Mouse (Mus musculus): ENCODE results near the gene Cstl1. TPM values are rescaled to one million over a fixed set of nuclear protein-coding genes. Genes with fewer than 3 reads are reported as not detected.

Gene Cstl1
- polyA plus RNA-seq (2014; fragmentation: Nextera tagmentation; extraction: Ambion mirVana), result not detected in 2 replicates

DNA sequence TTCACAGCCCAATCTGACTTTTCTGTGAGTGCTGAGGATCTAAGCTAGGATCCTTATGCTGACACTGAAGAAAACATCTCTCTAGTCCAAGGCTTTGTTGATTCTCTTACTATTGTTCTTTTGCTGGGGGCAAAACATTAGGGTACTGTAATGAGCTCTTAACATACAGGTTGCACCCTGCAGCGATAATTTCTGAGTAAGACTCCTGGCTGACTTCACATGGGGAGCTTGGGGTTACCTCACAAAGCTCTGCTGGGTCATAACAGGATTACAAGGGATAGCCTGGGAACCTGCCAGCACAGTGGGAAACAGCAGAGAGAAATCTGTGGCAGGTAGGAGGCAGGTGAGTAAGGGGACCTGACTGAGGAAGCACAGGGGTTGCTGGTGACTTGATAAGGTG is at the start of gene Cstl1:
Gene Cstl1, plus strand, starts transcription at position 301 of the 400 bp plus-strand sequence.
- DNase-seq (ENCODE audit: low spot score), result no peak
- H3K27me3 ChIP-seq (ENCODE audit: control insufficient read depth, insufficient read depth, low read length), result no peaks in the 10 kb centered on the region
- no peak within 1 kb of the TSS for H3K4me2 ChIP-seq (ENCODE audit: low read depth, low read length)
- H3K9ac ChIP-seq (replicated peaks; ENCODE audit: low read length), result no peak within 1 kb of the TSS
- H3K4me3 ChIP-seq (ENCODE audit: low read depth, low read length), result no peak within 1 kb of the TSS
- H3K36me3 ChIP-seq (replicated peaks; ENCODE audit: control insufficient read depth, insufficient read depth, low read depth, low read length), result no peaks in the 10 kb centered on the region
- H3K9me3 ChIP-seq (replicated peaks; ENCODE audit: control insufficient read depth, low read length), result no peaks in the 10 kb centered on the region
- H3K27ac ChIP-seq (replicated peaks; ENCODE audit: low read depth, low read length), result no peak within 1 kb of the TSS
- H3K4me1 ChIP-seq (ENCODE audit: control insufficient read depth, insufficient read depth, low read length), result no peaks in the 10 kb centered on the region
- 69% methylated on average over 1 of the region's 1 CpGs for whole genome bisulfite sequencing
- no peak for ATAC-seq (replicated peaks; ENCODE audit: insufficient number of reproducible peaks, low FRiP score, low TSS enrichment, low read depth)

DNA sequence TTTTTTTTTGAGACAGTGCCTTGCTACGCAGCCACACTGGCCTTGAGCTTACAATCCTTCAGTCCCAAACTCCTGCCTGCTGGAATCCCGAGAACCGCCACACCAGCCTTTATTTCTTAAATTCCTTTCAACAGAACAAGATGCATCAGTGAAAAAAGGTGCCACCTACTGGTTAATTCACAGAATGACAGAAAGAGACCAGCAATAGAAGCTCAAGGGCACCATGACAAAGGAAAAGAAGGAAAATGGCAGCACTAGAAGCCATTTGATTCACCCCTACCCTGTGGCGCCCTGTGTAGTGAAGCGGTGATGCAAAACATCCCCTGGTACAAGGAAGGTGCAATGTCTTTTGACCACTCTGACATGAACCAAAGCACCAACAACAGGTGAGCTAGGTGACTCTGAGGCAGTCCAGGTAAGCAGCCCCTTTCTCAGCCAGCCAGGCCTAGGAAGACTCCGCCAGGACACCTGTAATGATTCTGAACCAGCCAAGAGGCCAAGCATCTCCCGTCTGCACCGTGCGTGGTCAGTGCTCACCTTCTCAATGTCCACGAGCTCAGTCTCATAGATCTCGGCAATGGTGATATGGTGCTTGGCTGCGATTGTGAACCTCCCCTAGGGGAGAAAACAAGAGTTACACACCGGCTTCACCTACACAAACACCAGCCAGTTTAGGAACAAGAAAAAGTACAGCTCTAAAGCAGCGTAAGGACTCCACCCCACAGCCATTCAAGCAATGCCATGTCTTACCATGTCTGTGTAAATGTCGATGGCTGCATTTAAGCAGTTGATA is 43.6 kb upstream of the Cstl1 start:
- DNase-seq (ENCODE audit: low spot score), result peak; percentile 74

GRCm38 (mm10) chr2:148707202-148707530 is 43.0 kb upstream of the Cstl1 start:
- Histone ChIP-seq H3K9me3 (replicated peaks; ENCODE audit: control insufficient read depth, low read length) (no peaks in the 10 kb centered on the region), H3K4me3 (ENCODE audit: low read depth, low read length) (no peak overlapping the region), H3K27ac (replicated peaks; ENCODE audit: low read depth, low read length) (no peak overlapping the region), H3K4me2 (ENCODE audit: low read depth, low read length) (no peak overlapping the region), H3K9ac (replicated peaks; ENCODE audit: low read length) (no peak overlapping the region), H3K4me1 (ENCODE audit: control insufficient read depth, insufficient read depth, low read length) (no peaks in the 10 kb centered on the region), H3K27me3 (ENCODE audit: control insufficient read depth, insufficient read depth, low read length) (no peaks in the 10 kb centered on the region), H3K36me3 (replicated peaks; ENCODE audit: control insufficient read depth, insufficient read depth, low read depth, low read length) (no peaks in the 10 kb centered on the region; the same call in 1 of the 2 replicates)
- 78% methylated on average over 6 of the region's 6 CpGs for WGBS
- ATAC-seq (replicated peaks; ENCODE audit: insufficient number of reproducible peaks, low FRiP score, low TSS enrichment, low read depth), result no peak
- DNase-seq (ENCODE audit: low spot score), result no peak

More for the DNA sequence above, 43.6 kb upstream of the Cstl1 start:
- no peak overlapping the region for H3K9ac ChIP-seq (replicated peaks; ENCODE audit: low read length)
- H3K27ac ChIP-seq (replicated peaks; ENCODE audit: low read depth, low read length), result no peak overlapping the region
- H3K4me2 ChIP-seq (ENCODE audit: low read depth, low read length), result no peak overlapping the region
- H3K27me3 ChIP-seq (ENCODE audit: control insufficient read depth, insufficient read depth, low read length), result no peaks in the 10 kb centered on the region
- 78% methylated on average over 15 of the region's 15 CpGs for WGBS
- ATAC-seq (replicated peaks; ENCODE audit: insufficient number of reproducible peaks, low FRiP score, low TSS enrichment, low read depth), result peak; percentile 70; the same call in 1 of the 2 replicates
- H3K9me3 ChIP-seq (replicated peaks; ENCODE audit: control insufficient read depth, low read length), result no peaks in the 10 kb centered on the region
- H3K36me3 ChIP-seq (replicated peaks; ENCODE audit: control insufficient read depth, insufficient read depth, low read depth, low read length), result no peaks in the 10 kb centered on the region; the same call in 1 of the 2 replicates
- H3K4me1 ChIP-seq (ENCODE audit: control insufficient read depth, insufficient read depth, low read length), result no peaks in the 10 kb centered on the region
- H3K4me3 ChIP-seq (ENCODE audit: low read depth, low read length), result no peak overlapping the region

GRCm38 (mm10) chr2:148712326-148712725 is 37.8 kb upstream of the Cstl1 start:
- Histone ChIP-seq H3K27ac (replicated peaks; ENCODE audit: low read depth, low read length) (no peak overlapping the region), H3K4me2 (ENCODE audit: low read depth, low read length) (no peak overlapping the region), H3K4me3 (ENCODE audit: low read depth, low read length) (no peak overlapping the region), H3K9ac (replicated peaks; ENCODE audit: low read length) (no peak overlapping the region), H3K36me3 (replicated peaks; ENCODE audit: control insufficient read depth, insufficient read depth, low read depth, low read length) (no peaks in the 10 kb centered on the region; the same call in 1 of the 2 replicates), H3K9me3 (replicated peaks; ENCODE audit: control insufficient read depth, low read length) (no peaks in the 10 kb centered on the region), H3K4me1 (ENCODE audit: control insufficient read depth, insufficient read depth, low read length) (no peaks in the 10 kb centered on the region), H3K27me3 (ENCODE audit: control insufficient read depth, insufficient read depth, low read length) (no peaks in the 10 kb centered on the region)
- ATAC-seq (replicated peaks; ENCODE audit: insufficient number of reproducible peaks, low FRiP score, low TSS enrichment, low read depth), result no peak
- no peak for DNase-seq (ENCODE audit: low spot score)
- 82% methylated on average over 3 of the region's 3 CpGs for WGBS

GRCm38 (mm10) chr2:148717072-148717471 is 33.1 kb upstream of the Cstl1 start:
- Histone ChIP-seq H3K9ac (replicated peaks; ENCODE audit: low read length) (no peak overlapping the region), H3K27me3 (ENCODE audit: control insufficient read depth, insufficient read depth, low read length) (no peaks in the 10 kb centered on the region), H3K27ac (replicated peaks; ENCODE audit: low read depth, low read length) (no peak overlapping the region), H3K36me3 (replicated peaks; ENCODE audit: control insufficient read depth, insufficient read depth, low read depth, low read length) (no peaks in the 10 kb centered on the region), H3K4me2 (ENCODE audit: low read depth, low read length) (no peak overlapping the region), H3K4me3 (ENCODE audit: low read depth, low read length) (no peak overlapping the region), H3K9me3 (replicated peaks; ENCODE audit: control insufficient read depth, low read length) (no peaks in the 10 kb centered on the region), H3K4me1 (ENCODE audit: control insufficient read depth, insufficient read depth, low read length) (no peaks in the 10 kb centered on the region)
- DNase-seq (ENCODE audit: low spot score) (no peak), ATAC-seq (replicated peaks; ENCODE audit: insufficient number of reproducible peaks, low FRiP score, low TSS enrichment, low read depth) (no peak)
- 76% methylated on average over 2 of the region's 2 CpGs for WGBS

GRCm38 (mm10) chr2:148719271-148719995 is 30.7 kb upstream of the Cstl1 start:
- Histone ChIP-seq H3K9me3 (replicated peaks; ENCODE audit: control insufficient read depth, low read length) (no peaks in the 10 kb centered on the region), H3K4me3 (ENCODE audit: low read depth, low read length) (no peak overlapping the region), H3K9ac (replicated peaks; ENCODE audit: low read length) (no peak overlapping the region), H3K27ac (replicated peaks; ENCODE audit: low read depth, low read length) (no peak overlapping the region), H3K36me3 (replicated peaks; ENCODE audit: control insufficient read depth, insufficient read depth, low read depth, low read length) (no peaks in the 10 kb centered on the region), H3K27me3 (ENCODE audit: control insufficient read depth, insufficient read depth, low read length) (no peaks in the 10 kb centered on the region), H3K4me1 (ENCODE audit: control insufficient read depth, insufficient read depth, low read length) (no peaks in the 10 kb centered on the region), H3K4me2 (ENCODE audit: low read depth, low read length) (no peak overlapping the region)
- ATAC-seq (replicated peaks; ENCODE audit: insufficient number of reproducible peaks, low FRiP score, low TSS enrichment, low read depth) (no peak), DNase-seq (ENCODE audit: low spot score) (no peak)
- 77% methylated on average over 2 of the region's 2 CpGs for WGBS

- Histone ChIP-seq H3K27ac (replicated peaks; ENCODE audit: low read depth, low read length) (no peak overlapping the region), H3K9ac (replicated peaks; ENCODE audit: low read length) (peak overlapping the region; percentile 76), H3K4me2 (ENCODE audit: low read depth, low read length) (peak overlapping the region; percentile 88), H3K4me3 (ENCODE audit: low read depth, low read length) (peak overlapping the region; percentile 50), H3K27me3 (ENCODE audit: control insufficient read depth, insufficient read depth, low read length) (no peaks in the 10 kb centered on the region), H3K9me3 (replicated peaks; ENCODE audit: control insufficient read depth, low read length) (no peaks in the 10 kb centered on the region), H3K4me1 (ENCODE audit: control insufficient read depth, insufficient read depth, low read length) (no peaks in the 10 kb centered on the region), H3K36me3 (replicated peaks; ENCODE audit: control insufficient read depth, insufficient read depth, low read depth, low read length) (no peaks in the 10 kb centered on the region)
- ATAC-seq (replicated peaks; ENCODE audit: insufficient number of reproducible peaks, low FRiP score, low TSS enrichment, low read depth), result peak; percentile 77
- DNase-seq (ENCODE audit: low spot score), result peak; percentile 27
- WGBS, result under 1% methylated on average over 35 of the region's 35 CpGs
Measured at GRCm38 (mm10) chr2:148731614-148732326, 18.4 kb upstream of the Cstl1 start.

All from embryonic facial prominence, embryonic 11.5 days (tissue).